Mouse (Mus musculus) gastrocnemius, adult 2 months (tissue): Measurements from ENCODE around the gene Lysmd4. TPM values are rescaled to one million over a fixed set of nuclear protein-coding genes. Genes with fewer than 3 reads are reported as not detected.

Experiments
- DNase-seq: peaks from one replicate; pipeline ENCODE4 v3.0.0; 2022
- H3K27ac ChIP-seq: fragments of 200-600 bp; 2 replicates; pipeline ENCODE4 v1.8.1; 2022; ENCODE audit warnings: mild to moderate bottlenecking
- H3K4me3 ChIP-seq: fragments of 200-600 bp; 2 replicates; pipeline ENCODE4 v1.8.1; 2022; ENCODE audit warnings: mild to moderate bottlenecking, moderate library complexity
- CTCF ChIP-seq: fragments of 200-600 bp; IDR thresholded peaks from 2 replicates; pipeline ENCODE4 v1.8.1; 2022; ENCODE audit warnings: antibody characterized with exemption, mild to moderate bottlenecking, moderate library complexity
- intact Hi-C: fragments of 180-260 bp; cut with DNase I; formaldehyde crosslinking; loops from one replicate; pipeline ENCODE4 v1.15.1; 2025
- total RNA-seq, 2 experiments: library from RNA; stranded (reverse); gene quantifications; 2 replicates each; pipeline ENCODE4 v1.2.3; 2021

Lysmd4 gene
- total RNA-seq, 2 experiments from 2014 or later, result 6.4 to 7.9 TPM

DNA sequence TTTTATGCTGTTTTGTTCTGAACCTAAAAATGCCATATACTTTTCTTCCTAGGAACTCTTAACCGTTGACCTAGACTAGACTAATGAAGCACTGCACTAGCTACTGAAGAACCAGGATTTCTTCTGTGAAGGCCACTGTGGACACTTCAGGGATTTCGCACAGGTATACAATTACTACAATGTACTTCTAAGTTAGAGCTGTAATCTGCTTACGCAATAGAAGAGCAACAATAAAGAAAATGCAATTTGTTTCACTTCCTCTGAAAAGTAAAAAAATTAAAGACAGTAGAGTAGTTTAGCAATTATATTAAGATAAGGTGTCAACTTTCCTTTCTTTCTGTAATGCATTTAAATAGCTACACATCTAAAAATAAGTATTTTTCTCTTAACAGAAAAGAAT lies 84.7 kb downstream of the Lysmd4 start:
- DNase-seq, result no peak
- intact Hi-C loops, result no loop called here

DNA sequence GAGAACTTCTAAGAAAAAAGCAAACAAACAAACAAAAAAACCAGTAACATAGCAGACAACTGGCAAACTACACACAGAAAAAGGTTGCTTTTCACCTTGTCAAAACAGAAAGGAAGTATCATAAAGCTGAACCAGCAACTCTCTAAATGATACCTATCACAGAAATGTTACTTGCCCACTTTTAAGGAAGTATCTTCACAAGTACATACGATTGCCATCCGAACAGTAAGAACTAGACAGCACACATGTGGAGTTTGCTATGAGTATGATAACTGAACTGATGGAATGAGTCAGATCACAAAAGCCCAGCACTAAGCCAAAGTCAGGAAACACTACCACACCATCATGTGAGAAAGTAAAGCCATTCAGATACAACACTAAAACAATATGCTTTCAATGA lies 85.8 kb downstream of the Lysmd4 start:
- no peak overlapping the region for H3K4me3 ChIP-seq
- H3K27ac ChIP-seq, result no peak overlapping the region
- no peak for TF ChIP-seq CTCF
- intact Hi-C loops, result no loop called here
- no peak for DNase-seq

More for the DNA sequence above, 84.7 kb downstream of the Lysmd4 start:
- Histone ChIP-seq H3K4me3 (no peak overlapping the region), H3K27ac (no peak overlapping the region)
- TF ChIP-seq CTCF, result no peak

DNA sequence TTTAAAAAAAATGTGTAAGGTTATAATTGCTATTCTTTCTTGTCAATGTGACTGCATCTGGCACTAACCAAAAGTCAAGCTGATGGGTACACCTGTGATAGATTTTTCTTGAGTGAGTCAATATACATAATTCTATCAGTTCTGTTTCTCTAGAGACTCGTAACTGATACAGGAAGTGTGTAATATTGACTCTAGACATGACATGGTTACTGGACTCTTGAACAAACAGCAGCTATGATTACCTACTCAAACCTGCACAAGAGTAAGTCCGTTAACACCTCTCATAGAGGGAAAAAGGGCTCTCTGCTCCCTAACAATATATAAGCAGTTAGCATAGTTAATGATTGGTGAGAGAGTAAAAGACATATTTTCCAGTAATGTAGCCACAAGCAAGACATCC lies 87.8 kb downstream of the Lysmd4 start:
- no peak for TF ChIP-seq CTCF
- intact Hi-C loops, result no loop called here
- DNase-seq, result no peak
- no peak overlapping the region for H3K27ac ChIP-seq
- H3K4me3 ChIP-seq, result no peak overlapping the region

DNA sequence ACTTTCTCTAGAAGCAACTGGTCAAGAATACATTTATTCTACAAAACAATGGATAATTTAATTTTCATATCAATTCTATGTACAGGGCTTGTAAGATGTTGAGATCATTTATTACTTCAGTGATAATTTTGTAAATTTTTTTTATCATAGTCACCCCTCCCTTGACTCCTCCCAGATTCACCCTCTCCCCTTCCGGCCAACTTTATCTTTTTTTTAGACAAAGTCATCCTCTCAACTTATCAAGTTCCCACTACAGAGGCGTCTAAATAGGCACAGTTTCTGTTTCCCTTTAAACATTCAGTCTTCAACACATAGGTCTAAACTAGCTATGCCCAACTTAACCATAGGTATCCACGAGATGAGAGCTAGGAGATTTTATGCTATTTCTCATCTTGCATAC lies 90.9 kb downstream of the Lysmd4 start:
- no peak overlapping the region for H3K27ac ChIP-seq
- intact Hi-C loops, result no loop called here
- DNase-seq, result no peak
- no peak overlapping the region for H3K4me3 ChIP-seq
- no peak for TF ChIP-seq CTCF

DNA sequence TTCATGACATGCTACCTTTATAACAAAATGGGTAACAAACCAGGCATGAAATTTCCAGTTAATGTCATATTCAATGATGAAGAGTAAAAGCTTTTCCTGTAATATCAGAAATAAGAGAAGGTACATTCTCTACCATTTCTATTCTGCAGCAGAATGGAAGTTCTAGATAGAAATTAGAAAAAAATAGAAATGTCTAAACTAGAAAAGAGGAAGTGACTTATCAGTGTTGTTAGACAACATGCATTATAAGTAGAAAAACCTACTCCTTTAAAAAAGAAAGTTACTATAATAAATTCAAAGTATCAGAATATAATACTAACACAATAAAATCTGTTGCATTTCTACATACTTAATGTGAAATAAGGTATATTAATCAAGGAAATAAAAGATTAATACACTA lies 96.4 kb downstream of the Lysmd4 start:
- TF ChIP-seq CTCF, result no peak
- Histone ChIP-seq H3K4me3 (no peak overlapping the region), H3K27ac (no peak overlapping the region)
- no peak for DNase-seq
- intact Hi-C loops, result no loop called here

GRCm38 (mm10) chr7:67320359-67320758 lies 98.0 kb downstream of the Lysmd4 start:
- intact Hi-C loops, result no loop called here
- no peak overlapping the region for H3K4me3 ChIP-seq
- H3K27ac ChIP-seq, result no peak overlapping the region
- no peak for DNase-seq
- no peak for TF ChIP-seq CTCF

- Histone ChIP-seq H3K27ac (peak overlapping the region; percentile 12; the same call in 1 of the 2 replicates), H3K4me3 (no peak overlapping the region)
- intact Hi-C loops, result no loop called here
- no peak for DNase-seq
- no peak for TF ChIP-seq CTCF
Observed at GRCm38 (mm10) chr7:67342067-67342625, 119.8 kb downstream of the Lysmd4 start.

- no peak for DNase-seq
- Histone ChIP-seq H3K27ac (no peak overlapping the region), H3K4me3 (no peak overlapping the region)
- intact Hi-C loops, result no loop called here
- TF ChIP-seq CTCF, result no peak
Observed at GRCm38 (mm10) chr7:67344443-67344842, 122.1 kb downstream of the Lysmd4 start.

GRCm38 (mm10) chr7:67352989-67353388 lies 130.6 kb downstream of the Lysmd4 start:
- Histone ChIP-seq H3K27ac (no peak overlapping the region), H3K4me3 (no peak overlapping the region)
- DNase-seq, result no peak
- TF ChIP-seq CTCF, result no peak
- intact Hi-C loops, result no loop called here

- no peak for DNase-seq
- intact Hi-C loops, result no loop called here
- TF ChIP-seq CTCF, result peak; percentile 34; the same call in 1 of the 2 replicates
- no peak overlapping the region for H3K27ac ChIP-seq
- H3K4me3 ChIP-seq, result no peak overlapping the region
Observed at GRCm38 (mm10) chr7:67353667-67354066, 131.3 kb downstream of the Lysmd4 start.

DNA sequence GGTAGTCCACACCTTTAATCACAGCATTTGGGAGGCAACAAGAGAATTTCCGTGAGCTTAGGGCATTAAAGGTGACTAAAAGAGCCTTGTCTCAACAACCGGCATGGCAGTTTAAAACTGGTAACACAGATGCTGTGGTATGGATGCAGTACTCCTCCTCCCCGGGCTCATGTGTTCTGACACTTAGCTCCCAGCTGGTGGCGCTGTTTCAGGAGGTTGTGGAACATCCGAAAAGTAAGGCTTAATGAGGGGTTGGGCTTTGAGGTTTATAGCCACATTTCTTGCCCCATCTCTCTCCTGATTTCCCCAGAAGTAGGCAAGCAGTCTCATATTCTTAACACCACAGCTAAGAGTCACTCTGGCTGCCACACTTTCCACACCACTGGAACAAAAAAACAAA lies 133.5 kb downstream of the Lysmd4 start:
- H3K4me3 ChIP-seq, result no peak overlapping the region
- H3K27ac ChIP-seq, result no peak overlapping the region
- TF ChIP-seq CTCF, result peak; percentile 18; the same call in 1 of the 2 replicates
- no peak for DNase-seq
- intact Hi-C loops, result no loop called here

Other genes with a start within 250 kb of the Lysmd4 start
- gene Mef2a, start 150.3 kb downstream of the Lysmd4 start, total RNA-seq, result 10 to 100 TPM; 92.2 to 93.2 TPM